Mouse (Mus musculus) heart, postnatal 0 days (tissue): ENCODE data around the gene Tent5c.

ENCODE experiments used
- CTCF ChIP-seq: IDR thresholded peaks from 2 replicates; pipeline ENCODE4 v1.5.1; 2016; ENCODE audit warnings: antibody characterized with exemption, control low read depth, low read depth
- EP300 ChIP-seq: IDR thresholded peaks from 2 replicates; pipeline ENCODE4 v1.6.1; 2016; ENCODE audit warnings: antibody characterized with exemption, low read depth

GRCm38 (mm10) chr3:100431705-100432104, 57.4 kb downstream of the Tent5c start:
- TF ChIP-seq CTCF (no peak), EP300 (no peak)
